Mouse (Mus musculus) left cerebral cortex, adult 18-20 months (tissue): ENCODE data around the gene Gm42791. TPM values are rescaled to one million over a fixed set of nuclear protein-coding genes. Genes with fewer than 3 reads are reported as not detected.

ENCODE experiments used
- DNase-seq, 2 experiments: peaks; one replicate each; pipeline ENCODE4 v3.0.0; 2021 to 2022; ENCODE audit warnings: low spot score in 2 of 2, mixed read lengths in 1 of 2
- total RNA-seq, 2 experiments: library from RNA; stranded (reverse); gene quantifications; 2 replicates each; pipeline ENCODE4 v1.2.3; 2021

Gm42791 gene
- total RNA-seq, 2 experiments from 2014 or later: 31.6 to 40.1 TPM

- DNase-seq: no peak
Observed at GRCm38 (mm10) chr5:148956091-148956490, 38.9 kb downstream of the Gm42791 start.

DNA sequence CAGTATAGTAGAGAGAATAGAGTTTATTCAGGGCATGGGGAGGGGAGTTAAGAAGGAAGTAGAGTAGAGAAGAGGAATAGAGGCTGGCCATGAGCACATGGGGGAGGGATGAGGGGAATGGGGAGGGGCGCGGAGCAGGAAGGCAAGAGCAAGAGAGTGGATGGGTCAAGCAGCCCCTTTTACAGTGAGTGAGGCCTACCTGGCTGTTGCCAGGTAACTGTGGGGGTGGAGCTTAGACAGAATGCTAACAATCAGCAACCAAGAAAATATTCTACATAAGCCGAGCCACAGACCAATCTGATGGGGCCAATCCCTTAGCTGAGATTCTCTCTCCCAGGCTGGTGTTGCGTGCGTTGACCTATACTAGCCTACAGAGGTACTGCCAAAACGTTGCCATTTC, 39.4 kb downstream of the Gm42791 start:
- no peak for DNase-seq

DNA sequence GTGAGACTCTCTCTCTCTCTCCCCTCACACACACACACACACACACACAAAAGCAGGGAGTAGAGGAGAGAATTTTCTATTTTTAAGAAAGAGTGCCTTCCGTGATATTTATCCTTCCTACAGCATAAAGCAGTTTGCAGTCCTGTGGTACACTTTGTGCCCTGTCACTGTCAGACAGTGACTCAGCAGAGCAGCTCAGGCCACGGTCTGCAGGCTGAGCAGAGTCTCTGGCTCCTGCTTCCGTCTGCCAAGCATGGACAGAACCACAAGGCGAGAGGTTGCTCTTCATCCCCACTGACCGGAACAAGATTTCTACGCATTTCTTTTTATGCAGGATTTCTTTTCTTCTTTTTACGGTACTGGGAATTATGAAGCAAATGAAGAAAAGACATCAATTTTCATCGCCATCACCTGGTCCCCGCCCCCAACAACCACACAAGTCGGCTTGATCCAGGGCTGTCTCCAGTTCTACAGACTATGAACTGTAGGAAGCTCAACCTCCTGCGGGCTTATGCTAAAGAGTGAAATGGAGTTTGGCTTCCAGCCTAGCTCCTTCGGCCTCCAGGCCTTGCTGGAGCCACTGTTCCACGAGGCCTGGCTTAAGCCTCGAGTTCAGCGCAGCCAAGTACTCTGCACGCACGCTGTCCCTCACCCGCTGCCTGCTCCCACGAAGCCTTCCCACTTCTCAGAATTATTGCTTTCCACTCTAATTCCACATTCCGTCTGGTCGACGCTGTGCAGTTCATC, 40.5 kb downstream of the Gm42791 start:
- no peak for DNase-seq

DNA sequence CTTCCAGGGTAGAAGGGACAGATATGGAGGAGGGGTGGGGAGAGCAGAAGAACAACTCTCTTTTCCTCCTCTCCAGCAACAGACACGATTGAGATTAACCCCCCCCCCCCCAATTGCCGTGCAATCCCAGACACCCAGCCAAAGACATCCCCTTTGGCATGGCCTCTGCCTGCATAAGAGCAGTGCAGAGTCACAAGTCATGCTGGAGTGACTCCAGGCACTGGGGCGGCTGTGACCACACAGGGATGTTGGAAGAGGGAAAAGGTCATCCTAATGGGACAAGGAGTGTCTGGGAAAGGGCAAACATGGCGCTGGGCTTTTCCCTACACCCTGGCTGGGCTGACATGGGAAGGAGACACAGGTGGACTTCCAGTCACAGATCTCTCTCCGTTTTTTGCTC, 41.8 kb downstream of the Gm42791 start:
- DNase-seq: no peak

- DNase-seq: no peak
Observed at GRCm38 (mm10) chr5:148952419-148952818, 42.5 kb downstream of the Gm42791 start.

GRCm38 (mm10) chr5:148951360-148951759, 43.6 kb downstream of the Gm42791 start:
- no peak for DNase-seq

- DNase-seq: no peak
Observed at GRCm38 (mm10) chr5:148950064-148950463, 44.9 kb downstream of the Gm42791 start.

GRCm38 (mm10) chr5:148948577-148948976, 46.4 kb downstream of the Gm42791 start:
- no peak for DNase-seq

DNA sequence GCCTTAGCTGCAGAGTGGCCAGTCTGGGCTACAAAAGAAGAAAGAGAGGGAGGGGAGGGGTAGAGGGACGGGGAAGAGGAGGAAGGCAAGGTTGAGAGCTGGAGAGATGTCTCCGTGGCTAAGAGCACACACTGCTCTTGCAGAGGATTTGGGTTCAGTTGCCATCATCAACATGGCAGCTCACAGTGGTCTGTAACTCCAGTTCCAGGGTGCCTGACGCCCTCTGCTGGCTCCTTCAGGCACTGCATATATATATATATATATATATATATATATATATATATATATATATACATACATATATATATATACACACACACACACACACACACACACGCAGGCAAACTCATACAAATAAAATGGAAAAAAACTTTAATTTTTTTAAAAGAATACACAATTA, 47.5 kb downstream of the Gm42791 start:
- no peak for DNase-seq

GRCm38 (mm10) chr5:148946787-148947186, 48.2 kb downstream of the Gm42791 start:
- peak in 1 of 2 experiments; percentile 47 for DNase-seq

DNA sequence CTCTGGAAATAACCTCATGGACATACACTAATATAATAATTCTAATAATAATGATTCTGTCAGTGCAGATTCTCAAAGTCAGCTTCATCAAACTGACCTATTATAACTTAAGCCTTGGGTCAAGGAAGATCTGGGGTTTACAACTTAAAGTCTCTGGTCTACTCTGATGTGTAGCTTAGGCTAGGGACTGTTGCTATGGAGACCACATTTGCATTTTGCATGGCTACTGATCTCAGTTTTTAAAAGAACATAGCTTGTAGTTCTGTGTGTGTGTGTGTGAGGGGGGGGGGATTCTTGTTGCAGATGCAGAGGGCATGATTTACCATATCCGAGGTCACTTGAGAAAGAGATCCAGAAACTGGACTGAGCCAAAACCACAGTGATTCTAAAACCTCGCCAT, 49.2 kb downstream of the Gm42791 start:
- no peak for DNase-seq

GRCm38 (mm10) chr5:148944024-148944423, 50.9 kb downstream of the Gm42791 start:
- no peak for DNase-seq

DNA sequence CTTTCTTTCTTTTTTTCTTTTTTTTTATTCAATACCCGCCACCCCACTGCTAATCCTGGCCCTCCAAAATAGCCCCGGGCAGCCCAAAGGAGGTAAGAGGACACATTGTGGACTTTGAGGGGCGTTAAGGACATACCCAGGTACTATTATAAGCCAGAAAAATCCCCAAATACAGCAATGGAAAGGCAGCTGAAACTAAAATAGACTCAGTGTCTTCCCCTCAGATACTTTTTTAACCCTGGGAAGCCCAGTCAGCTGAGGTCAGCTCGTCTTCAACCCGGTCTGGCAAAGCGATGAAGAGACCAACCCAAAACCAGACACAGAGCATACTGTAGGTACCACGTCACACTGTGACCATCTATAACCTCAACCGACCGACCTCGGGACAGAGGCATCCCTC, 51.5 kb downstream of the Gm42791 start:
- no peak for DNase-seq

DNA sequence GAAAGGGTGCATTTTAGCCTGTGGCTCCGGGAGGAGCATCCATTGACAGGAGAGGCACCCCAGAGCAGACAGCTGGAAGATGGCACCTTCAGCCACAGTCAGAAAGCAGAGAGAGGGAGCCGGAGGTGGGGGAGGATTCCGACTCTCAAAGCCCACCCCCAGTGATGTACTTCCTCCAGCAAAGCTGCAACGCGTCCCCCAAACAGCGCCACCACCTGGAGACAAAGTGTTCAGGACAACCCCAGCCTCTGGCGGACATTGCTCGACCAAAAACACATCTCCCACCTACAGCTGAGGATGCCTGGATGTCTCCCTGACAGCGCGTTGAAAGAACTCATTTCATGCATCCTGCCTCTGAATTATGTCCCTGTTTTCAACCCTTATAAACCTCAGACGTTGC, 52.0 kb downstream of the Gm42791 start:
- no peak for DNase-seq

- no peak for DNase-seq
Observed at GRCm38 (mm10) chr5:148942305-148942704, 52.6 kb downstream of the Gm42791 start.

- no peak for DNase-seq
Observed at GRCm38 (mm10) chr5:148941867-148942266, 53.1 kb downstream of the Gm42791 start.

DNA sequence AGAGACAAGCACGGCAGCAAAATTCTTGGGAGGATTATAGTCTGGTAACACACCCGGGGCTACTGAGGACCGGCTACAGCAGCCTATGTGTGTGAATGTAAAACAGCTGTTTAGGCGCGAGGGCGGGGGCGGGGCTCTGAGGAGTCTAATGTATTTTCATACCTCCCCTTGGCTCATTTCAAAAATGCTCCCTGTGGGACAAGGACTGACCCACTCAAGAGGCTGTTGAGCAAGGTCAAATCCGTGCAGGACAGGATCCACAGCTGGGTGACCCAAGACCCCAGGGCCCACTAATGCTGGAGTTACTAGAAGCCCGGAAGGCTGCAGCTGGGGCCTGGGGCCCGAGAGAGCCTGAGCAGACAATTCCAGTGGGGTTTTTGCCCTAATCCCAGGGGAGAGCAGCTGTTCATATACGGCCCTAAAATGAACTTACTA, 55.0 kb downstream of the Gm42791 start:
- DNase-seq: no peak

DNA sequence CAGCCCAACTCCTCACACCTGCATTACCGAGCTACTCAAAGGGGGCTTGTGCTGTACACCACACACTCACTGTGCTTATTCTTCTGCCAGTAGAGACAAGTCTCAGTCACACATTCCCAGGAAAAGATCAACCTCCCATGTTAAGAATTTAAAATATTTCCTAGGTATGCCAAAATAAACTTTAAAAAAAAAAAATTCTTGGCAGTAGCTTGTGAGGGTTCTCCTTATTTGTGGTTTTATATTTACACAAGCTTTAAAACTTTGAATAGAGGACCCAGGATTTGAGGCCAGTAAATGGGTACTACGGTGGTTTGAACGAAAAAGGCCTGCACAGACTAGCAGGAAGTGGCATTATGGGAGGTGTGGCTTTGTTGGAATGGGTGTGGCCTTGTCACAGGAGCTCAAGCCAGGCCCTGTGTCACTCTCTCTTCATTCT, 58.4 kb downstream of the Gm42791 start:
- no peak for DNase-seq

DNA sequence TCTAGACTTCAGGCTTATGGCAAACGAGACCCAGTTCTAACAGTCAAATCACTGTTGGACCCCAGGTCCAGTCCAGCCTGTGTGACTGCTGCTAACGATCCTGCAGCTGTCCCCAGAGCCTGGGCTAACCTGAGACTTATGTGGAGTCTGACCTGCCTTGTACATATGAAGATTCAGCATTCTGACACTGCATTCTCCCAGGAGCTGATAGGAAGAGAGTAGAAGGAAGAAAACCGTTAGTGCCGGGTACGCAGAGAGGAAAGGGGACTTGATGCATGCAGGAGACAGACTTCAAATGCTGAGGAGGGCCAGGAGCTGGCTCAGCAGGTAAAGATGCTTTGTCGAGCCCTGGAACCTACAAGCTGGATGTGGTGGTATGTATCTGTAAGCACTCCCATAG, 59.1 kb downstream of the Gm42791 start:
- no peak for DNase-seq

DNA sequence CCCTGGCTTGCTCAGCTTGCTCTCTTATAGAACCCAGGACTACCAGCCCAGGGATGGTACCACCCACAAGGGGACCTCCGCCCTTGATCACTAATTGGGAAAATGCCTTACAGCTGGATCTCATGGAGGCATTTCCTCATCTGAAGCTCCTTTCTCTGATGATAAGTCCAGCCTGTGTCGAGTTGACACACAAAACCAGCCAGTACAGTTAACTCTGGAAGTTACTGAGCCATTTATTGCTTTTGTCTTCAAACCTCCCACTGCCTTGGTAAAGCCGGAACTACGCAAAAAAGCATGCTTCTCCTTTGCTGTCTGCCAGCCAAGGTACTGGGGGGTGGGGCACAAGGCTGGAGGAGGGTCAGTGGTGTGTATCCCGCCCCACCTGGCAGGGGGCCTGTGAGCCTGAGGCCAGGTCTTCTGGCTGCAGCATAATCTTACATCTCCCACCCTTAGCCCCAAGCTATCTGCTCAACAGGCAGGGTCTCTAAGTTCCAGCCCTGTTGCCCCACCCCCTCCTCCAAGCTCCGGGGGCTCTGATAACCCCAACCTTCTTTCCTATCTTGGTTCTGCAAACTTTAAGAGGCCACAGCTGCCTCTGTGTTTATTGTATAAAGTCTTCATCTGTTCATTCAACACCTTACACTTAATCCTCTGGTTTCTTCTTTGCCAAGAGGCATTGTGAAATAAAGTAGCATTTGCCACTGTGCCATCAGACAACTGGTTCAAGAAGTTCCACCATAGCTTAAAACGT, 59.7 kb downstream of the Gm42791 start:
- DNase-seq: no peak

DNA sequence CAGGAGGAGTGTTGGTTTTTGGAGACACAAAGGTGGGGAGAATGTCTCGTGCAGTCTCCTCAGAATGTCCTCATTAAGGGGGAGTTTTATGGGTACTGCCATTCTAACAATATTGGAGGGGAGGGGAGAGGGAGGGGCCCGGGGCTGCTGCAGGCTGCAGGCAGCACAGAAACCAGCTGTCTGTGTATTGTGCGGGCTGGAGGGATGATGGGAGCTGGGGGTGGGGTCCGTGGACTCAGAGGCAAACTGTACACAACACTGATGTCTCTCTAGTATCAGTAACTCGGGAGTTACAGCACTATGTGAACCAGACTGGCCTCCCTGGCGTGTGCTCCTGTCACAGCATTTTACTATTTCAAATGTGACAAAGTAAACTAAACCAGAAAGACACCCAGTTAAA, 60.5 kb downstream of the Gm42791 start:
- DNase-seq: no peak

DNA sequence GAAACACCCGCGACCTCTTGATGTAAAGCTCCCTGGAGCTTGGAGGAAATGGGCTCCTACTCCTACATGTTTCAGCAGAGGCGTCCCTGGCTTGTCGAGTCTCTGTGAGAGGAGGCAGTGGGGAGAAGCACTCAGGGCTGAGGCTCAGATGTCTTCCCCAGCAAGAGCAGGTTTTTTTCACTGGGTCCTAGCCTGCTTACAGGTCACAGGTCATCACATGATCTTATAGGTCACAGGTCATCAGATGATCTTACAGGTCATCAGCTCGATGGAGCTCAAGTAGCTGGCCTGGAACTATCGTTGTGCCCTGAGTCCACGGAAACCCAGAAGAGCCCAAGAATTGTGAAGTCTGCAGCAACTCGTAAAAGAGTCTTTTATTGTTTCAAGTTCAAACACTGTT, 61.2 kb downstream of the Gm42791 start:
- no peak for DNase-seq

DNA sequence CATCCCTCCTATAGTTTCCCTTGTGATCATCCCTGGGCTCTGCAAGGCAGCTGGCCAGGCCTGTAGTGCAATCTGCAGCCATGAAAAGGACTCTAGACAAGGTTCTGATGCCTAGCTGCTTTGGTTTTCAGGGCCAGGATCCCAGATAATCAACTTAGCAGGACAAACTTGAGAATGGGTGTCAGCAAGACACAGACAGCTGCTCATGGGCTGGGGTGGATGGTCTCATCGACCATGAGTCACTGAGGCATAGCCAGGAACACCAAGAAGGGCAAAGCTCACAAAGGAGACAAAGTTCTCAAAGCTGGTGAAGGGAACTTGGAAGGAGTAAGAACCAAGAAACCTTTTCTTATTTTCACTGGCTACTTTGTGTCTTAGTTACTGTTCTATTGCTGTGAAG, 63.6 kb downstream of the Gm42791 start:
- DNase-seq: no peak
